Mouse (Mus musculus): ENCODE measurements around the gene Scaf1.
A peak's percentile ranks its signal among the peaks of the same experiment; 100 is the strongest.

The Scaf1 gene

DNA sequence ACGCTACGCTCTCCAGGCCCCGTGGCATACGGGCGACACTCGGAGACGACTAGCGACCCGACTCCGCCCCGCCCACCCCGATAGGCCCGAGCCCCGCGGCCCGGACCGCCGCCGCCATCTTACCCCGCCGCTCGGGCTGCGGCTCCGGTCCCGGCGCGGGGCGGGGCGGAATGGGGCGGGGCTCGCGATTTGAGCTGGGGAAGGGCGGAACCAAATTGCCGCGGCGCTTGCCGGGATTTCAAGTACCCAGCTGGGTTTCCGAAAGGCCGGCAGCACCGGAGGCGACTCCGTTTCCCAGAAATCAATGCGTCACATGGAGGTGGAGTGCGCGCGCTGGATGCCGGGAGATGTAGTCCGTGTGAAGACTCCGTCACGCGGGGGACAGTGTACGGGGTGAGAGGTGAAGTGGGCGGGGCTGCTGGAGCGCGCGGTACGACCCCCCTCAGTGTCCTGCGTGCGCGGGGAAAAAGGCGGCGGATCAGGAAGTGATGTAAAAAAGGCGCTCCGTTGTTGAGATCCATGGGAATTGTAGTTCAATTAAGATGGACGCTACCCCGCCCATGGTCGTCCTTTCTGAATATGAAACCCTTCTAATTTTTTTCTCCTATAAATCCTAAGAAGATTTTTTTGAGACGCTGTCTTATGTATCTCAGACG lies at the start of gene Scaf1:
TSS of gene Scaf1 (minus strand) at position 407 of the 656 bp plus-strand sequence.
- DNase-seq (ENCODE audit: low spot score), result peak; percentile 97

DNA sequence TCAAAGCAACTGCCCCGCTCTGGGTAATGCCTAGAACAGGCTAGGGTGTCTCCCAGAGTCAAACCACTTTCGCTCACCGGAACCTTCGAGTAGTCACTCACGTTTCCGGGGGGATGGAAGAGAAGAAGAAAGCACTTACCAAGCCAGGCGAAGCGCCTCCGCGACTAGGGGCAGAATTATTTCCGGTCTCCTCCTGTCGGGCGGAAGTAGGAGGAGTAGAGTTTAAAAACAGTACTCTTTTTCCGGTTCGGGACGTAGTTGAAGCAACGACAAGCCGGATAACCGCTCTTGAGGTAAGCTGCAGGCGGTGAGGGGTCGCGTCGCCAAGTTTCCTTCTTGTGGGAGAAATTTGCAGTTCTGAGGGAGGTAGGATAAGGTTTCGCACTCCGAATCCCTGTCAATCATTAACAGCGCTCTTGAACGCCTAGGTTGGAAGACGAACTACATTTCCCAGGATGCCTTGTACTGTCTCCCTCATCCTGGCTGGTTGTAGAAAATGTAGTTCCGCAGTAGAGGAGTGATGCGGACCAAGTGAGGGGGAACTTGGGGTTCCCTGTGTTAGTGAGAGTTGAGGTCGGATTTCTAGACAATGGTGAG lies 46.2 kb upstream of the Scaf1 start, which contains the start of the genes Nosip and Prrg2:
TSS of gene Nosip (plus strand) at position 191 of the 597 bp plus-strand sequence.
TSS of gene Prrg2 (minus strand) at position 439 of the 597 bp plus-strand sequence.
- peak; percentile 67 for DNase-seq (ENCODE audit: low spot score)

DNA sequence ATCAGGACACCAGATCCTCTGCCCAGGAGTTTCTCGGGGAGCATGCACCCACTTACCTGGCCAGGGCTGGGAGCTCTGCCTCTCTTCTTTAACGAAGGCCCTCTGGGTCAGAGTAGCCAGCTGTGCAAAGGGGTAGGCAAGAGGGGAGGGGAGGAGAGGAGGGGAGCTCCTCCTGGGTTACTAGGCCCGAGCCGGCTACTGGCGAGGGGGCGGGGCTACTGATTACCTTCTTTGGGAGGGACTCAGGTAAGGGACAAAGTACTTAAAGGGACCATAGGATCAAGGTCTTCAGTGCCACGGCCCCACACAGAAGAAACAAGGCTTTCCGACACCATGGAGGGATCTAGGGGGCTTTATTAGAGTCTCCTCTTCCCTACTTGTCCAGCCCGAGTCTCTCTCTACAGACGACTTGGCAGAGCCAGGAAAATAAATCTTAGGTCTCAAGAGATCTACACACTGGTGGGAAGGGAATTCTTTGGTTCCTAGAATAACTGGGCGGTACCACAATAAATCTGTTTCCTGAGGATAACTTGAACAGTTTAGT lies 45.4 kb upstream of the Scaf1 start:
- DNase-seq (ENCODE audit: low spot score), result no peak

DNA sequence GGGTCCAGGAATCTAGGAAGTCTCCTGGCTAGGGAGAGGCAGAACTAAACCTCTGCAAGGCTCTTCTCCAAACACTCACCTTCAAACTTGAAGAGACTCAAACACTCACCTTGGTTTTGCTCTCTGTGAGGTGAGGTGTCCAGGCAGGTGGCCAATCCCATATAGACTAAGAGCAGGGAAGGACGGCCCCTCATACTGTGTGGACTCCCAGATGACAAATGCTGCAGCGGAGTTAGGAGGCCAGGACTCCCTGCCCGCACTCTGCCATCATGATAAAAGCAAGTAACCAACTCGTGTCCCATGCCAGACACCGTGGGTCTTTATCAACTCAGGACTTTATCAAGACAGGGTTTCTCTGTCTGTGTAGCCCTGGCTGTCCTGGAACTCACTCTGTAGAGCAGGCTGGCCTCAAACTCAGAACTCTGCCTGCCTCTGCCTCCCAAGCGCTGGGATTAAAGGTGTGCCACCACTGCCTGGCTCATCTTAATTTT lies 44.5 kb upstream of the Scaf1 start:
- DNase-seq (ENCODE audit: low spot score), result no peak

DNA sequence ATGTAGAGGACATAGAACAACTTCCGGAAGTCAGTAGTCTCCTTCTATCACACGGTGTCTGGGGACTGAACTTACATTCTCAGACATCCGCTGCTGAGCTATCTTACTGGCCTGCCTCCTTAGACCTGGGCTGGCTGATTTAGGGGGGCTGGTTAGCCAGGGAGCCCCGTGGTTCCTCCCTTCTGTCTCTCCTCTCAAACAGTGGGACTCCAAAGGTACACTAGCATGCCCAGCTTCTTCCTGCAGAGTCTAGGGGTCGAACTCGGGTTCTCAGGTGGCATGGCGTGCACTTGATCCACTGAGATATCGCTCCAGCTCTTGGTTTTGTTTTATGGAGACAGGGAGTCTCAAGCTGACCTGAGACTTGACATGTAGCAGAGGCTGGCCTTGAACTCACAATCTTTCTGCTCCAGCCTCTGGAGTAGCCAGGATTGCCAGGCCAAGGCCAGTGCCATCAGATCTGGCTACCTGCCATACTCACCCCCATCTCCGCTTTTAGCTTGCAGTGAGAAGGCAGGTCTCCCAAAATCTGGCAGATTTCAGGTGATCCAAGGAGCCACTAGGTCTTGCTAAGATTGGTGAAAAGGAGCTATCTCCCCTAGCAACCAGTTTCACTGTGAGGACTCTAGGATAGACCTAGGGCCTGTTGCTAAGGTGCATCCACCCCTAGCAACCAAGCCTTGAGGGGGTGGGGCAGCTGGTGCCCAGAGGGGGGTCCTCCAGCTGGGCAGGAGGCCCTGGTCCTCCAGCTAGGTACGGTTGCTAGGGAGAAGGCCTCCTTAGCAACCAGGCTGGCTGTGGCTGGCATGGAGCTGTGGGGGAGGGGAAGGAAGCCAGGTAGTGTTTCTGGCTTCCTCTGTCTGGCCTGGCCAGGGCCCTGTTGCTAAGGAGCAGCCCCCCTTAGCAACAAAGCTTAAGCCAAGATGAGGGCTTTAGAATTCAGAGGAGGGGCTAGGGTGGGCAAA lies 42.7 kb upstream of the Scaf1 start:
- DNase-seq (ENCODE audit: low spot score), result no peak

DNA sequence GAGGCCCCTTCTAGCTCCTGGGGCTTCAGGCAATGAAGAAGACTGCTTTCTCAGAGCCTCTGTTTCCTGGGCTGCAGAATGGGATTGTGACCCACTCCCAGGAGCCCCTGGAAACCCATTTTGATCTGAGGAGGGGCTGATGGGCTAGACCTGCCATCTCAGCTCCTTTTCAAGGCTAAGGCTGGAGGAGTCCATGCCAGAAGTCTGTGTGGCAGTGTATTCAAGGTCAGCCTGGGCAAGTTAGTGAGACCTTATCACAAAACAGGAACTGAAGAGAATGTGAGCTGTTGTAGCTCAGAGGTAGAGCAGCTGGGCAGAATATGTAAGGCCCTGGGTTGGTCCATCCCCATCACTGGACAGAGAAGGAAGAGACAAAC lies 40.8 kb upstream of the Scaf1 start:
- no peak for DNase-seq (ENCODE audit: low spot score)

DNA sequence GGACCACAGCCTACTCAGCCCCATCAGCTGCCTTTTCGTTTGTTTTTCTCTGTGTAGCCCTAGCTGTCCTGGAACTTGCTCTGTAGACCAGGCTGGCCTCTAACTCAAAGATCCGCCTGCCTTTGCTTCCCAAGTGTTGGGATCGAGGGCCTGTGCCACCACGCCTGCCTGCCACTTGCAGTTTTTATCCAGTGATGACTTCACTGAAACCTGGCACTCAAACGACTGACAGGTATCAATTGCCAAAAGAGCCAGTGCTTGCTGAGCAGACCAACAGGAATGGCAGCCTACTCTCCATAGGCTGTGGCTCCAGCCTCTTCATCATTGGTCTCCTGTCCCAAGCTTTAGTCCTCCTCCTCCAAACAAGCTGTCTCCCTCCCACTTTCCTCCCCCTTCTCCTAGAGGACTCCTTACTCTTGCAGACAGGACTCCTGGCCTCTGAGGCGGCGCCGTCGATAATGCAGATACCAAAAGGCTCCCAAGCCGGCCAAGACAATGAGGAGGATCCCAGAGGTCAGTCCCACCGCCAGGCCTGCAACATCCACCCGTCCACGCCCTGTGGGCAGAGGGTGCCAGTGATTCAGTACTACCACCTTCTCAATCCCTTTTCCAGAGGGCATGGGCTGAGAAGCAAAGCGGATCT lies 40.3 kb upstream of the Scaf1 start:
- DNase-seq (ENCODE audit: low spot score), result no peak

DNA sequence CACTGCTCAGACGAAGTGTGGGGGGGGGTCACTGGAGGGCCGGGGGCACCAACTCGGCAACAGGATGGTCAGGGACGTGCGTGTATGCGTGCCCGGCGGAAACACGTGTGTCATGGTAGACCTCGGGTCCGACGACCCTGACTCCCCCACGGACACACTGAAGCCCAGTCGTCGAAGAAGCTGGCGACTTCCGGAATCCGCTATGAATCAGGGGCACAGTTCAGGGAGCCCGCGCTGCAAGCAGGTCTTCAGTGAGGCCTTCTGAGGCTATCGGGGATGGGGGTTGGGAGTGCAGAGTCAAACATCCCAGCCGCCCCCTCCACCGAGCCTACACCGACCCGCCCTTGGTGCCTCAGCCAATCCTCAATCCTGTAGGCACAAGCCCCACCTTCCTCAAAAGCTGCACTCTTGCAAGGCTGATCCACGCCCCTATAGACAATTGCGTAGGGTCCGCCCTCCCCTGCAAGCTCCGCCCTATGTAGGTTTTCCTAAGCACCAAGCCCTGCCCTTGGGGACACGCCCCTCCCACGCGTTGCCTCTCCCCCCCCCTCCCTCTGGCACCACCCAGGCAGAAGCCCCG lies 37.9 kb upstream of the Scaf1 start:
- peak; percentile 74 for DNase-seq (ENCODE audit: low spot score)

DNA sequence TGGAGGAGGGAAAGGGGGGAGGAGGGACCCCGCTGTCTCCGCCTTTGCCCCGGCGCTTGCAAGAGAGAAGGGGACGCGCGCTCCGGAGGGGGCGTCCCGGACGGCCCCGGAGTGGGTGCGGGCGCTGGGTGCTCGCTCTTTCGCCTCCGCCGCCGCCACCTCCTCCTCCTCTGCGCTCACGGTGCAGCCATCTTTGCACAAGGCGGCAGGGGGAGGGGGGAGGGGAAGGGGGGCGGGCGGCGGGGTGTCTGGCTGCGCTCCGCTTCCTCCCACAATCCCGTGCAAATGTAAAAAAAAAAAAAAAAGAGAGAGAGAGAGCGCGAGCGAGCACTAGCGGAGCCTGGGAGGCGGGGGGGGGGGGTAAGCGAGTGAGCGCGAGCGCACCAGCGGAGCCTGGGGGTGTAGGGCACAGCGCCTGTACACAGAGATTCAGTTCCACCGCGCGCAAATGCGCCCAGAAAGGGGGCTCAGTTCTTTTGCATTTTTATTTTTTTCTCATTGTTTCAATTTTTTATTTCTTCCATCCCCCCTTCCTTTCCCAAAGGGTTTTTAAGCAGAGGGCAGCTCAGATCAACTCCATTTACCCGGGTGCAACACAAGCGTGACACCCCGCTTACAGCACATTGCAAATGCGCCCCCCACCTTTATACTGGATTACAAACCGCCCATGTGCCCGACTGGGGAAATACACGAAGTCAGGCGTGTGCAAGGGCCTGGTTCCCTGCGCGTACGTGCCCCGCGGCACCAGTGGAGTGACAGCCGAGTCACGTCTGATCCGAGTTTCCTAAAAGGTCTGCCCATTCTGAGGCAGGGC lies 37.2 kb upstream of the Scaf1 start:
- no peak for DNase-seq (ENCODE audit: low spot score)

DNA sequence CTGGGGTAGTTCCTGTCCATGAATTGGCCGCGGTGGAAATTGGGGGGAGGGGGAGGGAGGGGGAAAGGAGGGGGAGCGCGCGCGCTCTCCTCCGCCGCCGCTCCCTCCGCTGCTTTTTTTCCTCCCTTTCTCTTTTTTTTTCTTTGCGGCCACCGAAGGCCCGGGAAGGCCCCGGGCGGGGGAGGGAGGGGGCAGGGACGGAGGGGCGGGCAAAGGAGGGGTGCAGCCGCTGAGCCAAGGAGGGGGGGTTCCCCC lies 36.6 kb upstream of the Scaf1 start, which contains the start of gene Prr12:
TSS of gene Prr12 (minus strand) at position 20 of the 255 bp plus-strand sequence.
- DNase-seq (ENCODE audit: low spot score), result no peak

DNA sequence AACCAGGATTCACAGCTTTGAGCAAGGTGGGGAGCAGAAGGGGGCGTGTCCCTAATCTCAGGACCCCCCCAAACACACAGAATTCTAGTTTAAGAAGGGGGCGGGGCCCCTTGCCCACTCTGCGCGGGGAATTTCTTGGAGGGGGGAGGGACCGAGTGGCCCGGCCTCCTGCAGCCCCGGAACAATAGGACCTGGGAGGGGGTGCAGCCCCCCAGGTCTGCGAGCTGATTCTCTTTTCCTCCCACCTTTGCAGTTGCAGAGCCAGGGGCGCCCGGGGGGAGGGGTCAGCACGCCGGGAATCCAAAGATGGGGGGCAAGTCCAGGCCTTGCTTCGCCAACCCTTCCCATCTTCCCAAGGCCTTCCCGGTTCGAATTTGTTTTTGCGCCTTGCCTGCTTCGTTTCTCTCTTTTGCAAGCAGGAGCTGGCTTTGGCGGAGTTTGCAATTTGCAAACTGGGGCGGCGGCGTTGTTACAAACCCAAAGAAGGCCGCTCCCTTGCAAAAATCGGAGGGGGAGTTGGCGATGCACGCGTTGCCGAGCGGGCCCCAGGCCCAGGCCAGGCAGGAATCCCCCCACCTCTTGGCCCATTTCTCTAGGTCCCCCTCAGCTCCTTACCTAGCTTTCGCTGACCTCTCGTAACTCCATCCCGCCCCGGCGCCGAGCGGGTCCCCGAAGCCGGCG lies 36.2 kb upstream of the Scaf1 start:
- no peak for DNase-seq (ENCODE audit: low spot score)

DNA sequence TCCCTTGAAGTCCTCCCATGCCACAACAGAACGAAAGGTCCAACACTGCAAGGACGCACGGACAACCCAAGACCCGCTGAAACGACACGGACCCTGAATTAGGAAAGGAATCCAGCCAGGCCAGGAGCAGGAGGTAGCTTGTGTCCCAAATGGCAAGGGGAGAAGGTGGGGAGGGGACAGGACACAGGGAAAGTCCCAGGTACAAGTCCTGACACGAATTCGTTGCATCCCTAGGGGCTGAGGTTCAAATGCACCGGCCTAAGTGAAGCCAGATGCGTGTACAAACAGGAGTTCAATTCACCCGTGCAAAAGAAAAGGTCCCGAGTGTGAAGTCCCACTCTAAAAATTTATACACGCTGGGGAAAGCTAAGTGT lies 35.4 kb upstream of the Scaf1 start:
- no peak for DNase-seq (ENCODE audit: low spot score)

DNA sequence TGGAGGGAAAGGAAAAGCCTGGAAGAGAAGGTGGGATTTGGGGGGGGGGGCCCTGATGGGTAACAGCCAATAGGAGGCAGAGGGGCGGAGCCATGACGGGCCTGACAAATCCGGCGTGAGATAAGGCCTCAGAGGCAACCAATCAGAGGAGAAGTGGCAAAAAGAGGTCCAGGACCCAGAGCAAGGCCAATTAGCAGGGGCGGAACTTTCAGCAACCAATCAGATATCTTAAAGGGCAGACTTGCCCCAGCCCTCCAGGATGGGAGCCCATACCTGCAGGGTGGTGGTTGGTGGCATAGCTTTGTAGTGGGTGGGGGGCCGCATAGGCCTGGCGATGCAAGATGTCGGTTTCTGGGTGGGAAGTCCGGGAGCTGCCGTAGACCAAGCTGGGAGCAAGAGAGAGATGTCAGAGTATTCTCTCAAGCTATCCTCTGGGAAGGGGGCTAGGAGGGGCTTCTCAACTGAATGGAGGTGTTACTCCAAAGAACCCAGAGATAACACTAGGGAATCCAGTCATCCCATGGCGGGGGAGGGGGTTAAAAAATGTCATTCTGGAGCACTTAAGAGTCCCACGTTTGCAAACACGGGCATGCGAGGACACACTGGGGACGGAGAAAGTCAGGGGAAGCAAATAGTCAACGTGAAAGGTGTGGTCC lies 34.9 kb upstream of the Scaf1 start:
- no peak for DNase-seq (ENCODE audit: low spot score)

DNA sequence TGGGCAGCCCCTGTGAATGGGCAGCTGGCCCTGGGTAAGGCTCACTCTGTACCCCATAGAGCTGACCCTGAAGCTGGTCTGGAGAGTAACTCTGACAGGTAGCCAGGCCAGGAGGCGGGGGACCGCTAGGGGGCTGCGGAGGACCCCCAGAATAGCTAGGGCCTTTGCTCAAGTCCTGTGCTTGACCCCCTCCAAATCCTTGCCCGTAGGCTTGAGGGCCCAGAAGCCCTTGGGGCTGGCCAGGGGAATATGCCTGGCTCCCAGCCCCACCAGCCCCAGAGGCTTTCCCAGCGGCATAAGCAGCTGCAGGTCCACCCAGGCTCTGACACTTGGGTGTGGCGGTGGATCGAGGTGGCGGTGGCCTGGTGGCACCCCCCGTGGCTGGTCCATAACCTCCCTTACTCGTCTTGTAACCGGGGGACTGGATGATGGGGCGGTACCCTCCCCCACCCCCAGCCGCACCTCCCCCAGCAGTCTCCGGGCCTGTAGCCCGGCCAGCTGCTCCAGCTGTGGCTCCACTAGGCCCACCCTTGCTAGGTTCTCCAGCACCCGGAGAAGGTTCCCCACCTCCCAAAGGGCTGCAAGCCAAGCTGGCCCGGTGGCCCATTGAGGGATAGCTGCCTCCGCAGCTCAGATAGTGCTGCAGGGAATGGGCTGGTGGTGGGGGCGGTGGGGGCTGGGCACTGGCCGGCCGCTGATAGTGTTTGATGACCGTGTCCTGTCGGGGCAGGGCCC lies 32.9 kb upstream of the Scaf1 start:
- no peak for DNase-seq (ENCODE audit: low spot score)

DNA sequence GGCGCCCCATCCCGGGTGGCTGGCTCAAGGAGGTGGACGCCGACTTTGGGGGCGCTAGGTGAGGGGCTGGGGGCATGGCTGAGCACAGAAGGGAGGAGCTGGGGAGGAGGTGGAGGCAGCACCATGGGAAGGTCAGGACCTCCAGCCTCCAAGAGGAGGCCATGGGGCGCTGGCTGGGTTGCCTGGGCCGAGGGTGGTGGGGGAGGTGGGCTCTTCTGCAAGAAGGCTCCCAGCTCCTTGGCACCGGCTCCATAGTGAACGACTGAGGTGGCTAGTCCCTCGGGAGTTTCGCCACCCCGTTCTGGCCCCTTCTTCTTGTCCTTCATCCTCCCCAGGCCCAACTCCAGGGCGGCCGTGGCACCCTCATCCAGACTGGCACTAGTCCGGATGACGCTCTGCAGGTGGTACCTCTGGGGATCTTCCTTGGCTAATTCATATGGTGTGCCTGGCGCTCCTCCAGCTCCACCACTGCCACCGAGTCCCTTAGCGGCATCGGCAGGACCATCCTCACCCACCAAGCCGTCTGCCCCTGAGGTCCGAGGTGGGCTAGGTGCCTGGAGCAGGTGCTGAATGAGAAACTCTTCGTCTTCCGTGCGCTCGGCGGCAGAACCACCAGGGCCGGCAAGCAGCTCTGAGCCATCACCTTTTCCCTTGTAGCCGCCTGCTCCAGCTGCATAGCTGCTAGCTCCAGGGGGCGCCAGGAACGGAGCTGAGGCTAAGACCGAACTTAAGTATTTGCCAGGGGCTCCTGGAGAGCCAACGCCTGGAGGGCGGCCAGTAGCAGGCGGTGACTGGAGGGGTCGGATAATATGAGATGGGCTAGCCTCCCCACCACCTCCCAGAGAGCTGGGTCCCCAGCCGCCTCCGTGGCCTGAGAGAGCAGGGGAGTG lies 32.1 kb upstream of the Scaf1 start:
- DNase-seq (ENCODE audit: low spot score), result no peak

DNA sequence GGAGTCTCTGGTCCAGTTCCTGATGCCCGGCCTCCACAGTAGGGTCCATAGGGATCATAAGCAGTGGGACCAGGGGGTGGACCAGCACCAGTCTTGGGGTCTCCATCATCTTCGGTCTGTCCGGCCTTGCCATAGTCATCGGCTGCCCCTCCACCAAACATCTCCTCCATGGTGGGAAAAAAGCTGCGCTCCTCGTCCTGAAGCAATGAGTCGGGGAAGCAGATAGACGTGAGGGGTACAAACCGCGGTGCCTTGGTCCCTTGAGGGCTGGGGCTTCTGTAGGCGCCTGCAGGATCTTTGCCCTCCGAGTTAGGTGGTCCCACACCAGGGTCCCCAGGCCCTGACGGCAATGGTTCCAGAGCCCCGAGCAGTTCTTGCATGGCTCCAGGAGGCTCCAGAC lies 31.3 kb upstream of the Scaf1 start:
- DNase-seq (ENCODE audit: low spot score), result no peak

DNA sequence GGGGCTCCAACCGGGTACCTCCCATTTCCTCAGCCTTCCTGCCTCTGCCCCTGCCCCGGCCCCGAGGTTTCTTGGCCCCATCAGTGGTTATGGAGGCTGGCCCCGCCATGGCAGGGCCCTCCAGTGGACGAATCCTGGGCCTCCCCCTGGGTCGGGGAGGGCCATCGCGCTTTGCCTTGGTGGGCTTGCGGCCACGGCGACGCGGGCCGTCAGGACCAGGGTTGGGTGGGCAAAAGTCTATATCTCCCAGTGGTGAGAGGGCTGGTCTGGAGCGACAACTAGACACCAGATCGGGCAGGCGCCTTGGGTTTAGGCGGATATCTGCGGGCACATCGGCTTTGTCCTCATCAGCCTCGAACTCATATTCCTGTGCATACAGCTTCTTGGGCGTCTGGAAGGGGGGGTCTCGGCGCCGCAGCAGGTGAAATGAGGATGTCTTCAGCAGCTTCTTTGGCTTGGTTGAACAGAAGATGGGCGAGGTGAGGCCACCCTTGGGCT lies 30.7 kb upstream of the Scaf1 start:
- DNase-seq (ENCODE audit: low spot score), result no peak

DNA sequence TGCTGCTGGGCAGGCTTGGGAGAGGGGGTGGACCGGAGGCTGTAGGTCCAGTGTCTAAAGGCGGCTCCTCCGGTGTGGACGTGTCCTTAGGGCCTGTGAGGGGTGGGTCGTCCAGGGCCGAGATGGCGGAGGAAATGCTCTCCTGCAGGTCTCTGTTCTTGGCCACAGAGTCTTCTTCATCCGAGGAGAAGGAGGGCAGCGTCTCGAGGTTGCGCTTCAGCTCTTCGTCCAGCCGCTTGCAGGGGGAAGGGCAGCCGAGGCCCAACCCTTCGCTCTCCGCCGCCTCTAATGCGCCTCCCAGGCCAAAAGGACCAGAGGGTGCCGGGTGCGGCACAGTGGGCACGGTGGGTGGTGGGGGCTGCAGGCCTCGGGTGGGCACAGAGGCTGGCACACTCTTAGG lies 29.6 kb upstream of the Scaf1 start:
- DNase-seq (ENCODE audit: low spot score), result no peak

Measured in urinary bladder, postnatal 10 days (tissue).